Mouse (Mus musculus): Measurements from ENCODE around the gene Aif1. TPM values are rescaled to one million over a fixed set of nuclear protein-coding genes. Genes with fewer than 3 reads are reported as not detected.
"Not testable (repeated sequence)": the region's sequence is repeated elsewhere in the genome, so short reads cannot be mapped to it uniquely, and the experiment has no call there.

Aif1 gene
- polyA plus RNA-seq, 1 experiment from 2014 or later = 7.7 TPM

GRCm38 (mm10) chr17:35132174-35132560, 43.7 kb downstream of the Aif1 start:
- no peaks in the 10 kb centered on the region for H3K27me3 ChIP-seq
- no peak overlapping the region for H3K4me2 ChIP-seq (replicated peaks)
- 78% methylated on average over 3 of the region's 3 CpGs for WGBS
- ATAC-seq (ENCODE audit: low FRiP score, low read depth) = no peak
- H3K4me1 ChIP-seq = peaks cover 17% of the 10 kb centered on the region
- H3K36me3 ChIP-seq = 0 out of 2 replicates have a peak, but pooled peaks cover 7% of the 10 kb centered on the region
- H3K27ac ChIP-seq (replicated peaks) = no peak overlapping the region
- no peak overlapping the region for H3K9ac ChIP-seq (replicated peaks)
- no peak overlapping the region for H3K4me3 ChIP-seq
- H3K9me3 ChIP-seq = no peaks in the 10 kb centered on the region

GRCm38 (mm10) chr17:35131500-35132173, 44.2 kb downstream of the Aif1 start, which contains the start of gene Apom:
Gene Apom, minus strand, starts transcription at chr17:35132050.
- Histone ChIP-seq H3K9ac (replicated peaks) (no peak within 1 kb of the TSS), H3K27me3 (no peaks in the 10 kb centered on the region), H3K4me3 (no peak within 1 kb of the TSS), H3K4me1 (peaks cover 17% of the 10 kb centered on the region), H3K27ac (replicated peaks) (no peak within 1 kb of the TSS), H3K36me3 (0 out of 2 replicates have a peak, but pooled peaks cover 7% of the 10 kb centered on the region), H3K4me2 (replicated peaks) (no peak within 1 kb of the TSS), H3K9me3 (no peaks in the 10 kb centered on the region)
- no peak for ATAC-seq (ENCODE audit: low FRiP score, low read depth)
- WGBS = 80% methylated on average over 15 of the region's 15 CpGs

- no peak for ATAC-seq (ENCODE audit: low FRiP score, low read depth)
- Histone ChIP-seq H3K27ac (replicated peaks) (no peak overlapping the region), H3K9me3 (no peaks in the 10 kb centered on the region), H3K27me3 (no peaks in the 10 kb centered on the region), H3K4me3 (no peak overlapping the region), H3K4me1 (peaks cover 18% of the 10 kb centered on the region), H3K36me3 (0 out of 2 replicates have a peak, but pooled peaks cover 7% of the 10 kb centered on the region), H3K9ac (replicated peaks) (no peak overlapping the region), H3K4me2 (replicated peaks) (no peak overlapping the region)
- WGBS = 89% methylated on average over 8 of the region's 8 CpGs
These were observed 44.8 kb downstream of the Aif1 start for GRCm38 (mm10) chr17:35131038-35131437.

GRCm38 (mm10) chr17:35128996-35129395, 46.9 kb downstream of the Aif1 start:
- Histone ChIP-seq H3K4me1 (peaks cover 27% of the 10 kb centered on the region), H3K4me2 (replicated peaks) (no peak overlapping the region), H3K27me3 (no peaks in the 10 kb centered on the region), H3K27ac (replicated peaks) (no peak overlapping the region), H3K36me3 (peaks cover 18% of the 10 kb centered on the region), H3K9ac (replicated peaks) (no peak overlapping the region), H3K9me3 (no peaks in the 10 kb centered on the region), H3K4me3 (no peak overlapping the region)
- WGBS = 77% methylated on average over 11 of the region's 11 CpGs
- ATAC-seq (ENCODE audit: low FRiP score, low read depth) = no peak

GRCm38 (mm10) chr17:35127017-35127416, 48.9 kb downstream of the Aif1 start:
- Histone ChIP-seq H3K9me3 (no peaks in the 10 kb centered on the region), H3K36me3 (peaks cover 27% of the 10 kb centered on the region), H3K4me1 (peaks cover 36% of the 10 kb centered on the region), H3K27me3 (no peaks in the 10 kb centered on the region), H3K9ac (replicated peaks) (peak overlapping the region; percentile 86), H3K4me3 (peak overlapping the region; percentile 63), H3K27ac (replicated peaks) (0 out of 2 replicates have a peak overlapping the region, but pooled peaks have one; percentile 7), H3K4me2 (replicated peaks) (peak overlapping the region; percentile 74)
- WGBS = 71% methylated on average over 13 of the region's 13 CpGs
- no peak for ATAC-seq (ENCODE audit: low FRiP score, low read depth)

GRCm38 (mm10) chr17:35126206-35126611, 49.7 kb downstream of the Aif1 start, which contains the start of gene D17H6S53E:
Gene D17H6S53E, plus strand, starts transcription at chr17:35126373.
- peaks cover 27% of the 10 kb centered on the region for H3K36me3 ChIP-seq
- peak within 1 kb of the TSS; percentile 86 for H3K9ac ChIP-seq (replicated peaks)
- H3K4me1 ChIP-seq = peaks cover 37% of the 10 kb centered on the region
- H3K9me3 ChIP-seq = no peaks in the 10 kb centered on the region
- peak within 1 kb of the TSS; percentile 74 for H3K4me2 ChIP-seq (replicated peaks)
- 0 out of 2 replicates have a peak, but pooled peaks have one; percentile 20 for ATAC-seq (ENCODE audit: low FRiP score, low read depth)
- H3K4me3 ChIP-seq = peak within 1 kb of the TSS; percentile 63
- H3K27me3 ChIP-seq = no peaks in the 10 kb centered on the region
- H3K27ac ChIP-seq (replicated peaks) = peak within 1 kb of the TSS; percentile 64
- WGBS = under 1% methylated on average over 36 of the region's 36 CpGs

- peak overlapping the region; percentile 63 for H3K4me3 ChIP-seq
- no peaks in the 10 kb centered on the region for H3K27me3 ChIP-seq
- H3K4me2 ChIP-seq (replicated peaks) = peak overlapping the region; percentile 74
- peaks cover 37% of the 10 kb centered on the region for H3K4me1 ChIP-seq
- no peak for ATAC-seq (ENCODE audit: low FRiP score, low read depth)
- H3K9me3 ChIP-seq = no peaks in the 10 kb centered on the region
- no peak overlapping the region for H3K9ac ChIP-seq (replicated peaks)
- no peak overlapping the region for H3K27ac ChIP-seq (replicated peaks)
- peaks cover 27% of the 10 kb centered on the region for H3K36me3 ChIP-seq
- 41% methylated on average over 6 of the region's 6 CpGs for WGBS
These were observed 50.3 kb downstream of the Aif1 start for GRCm38 (mm10) chr17:35125578-35125977.

GRCm38 (mm10) chr17:35125081-35125480, 50.8 kb downstream of the Aif1 start:
- ATAC-seq (ENCODE audit: low FRiP score, low read depth) = no peak
- Histone ChIP-seq H3K27me3 (no peaks in the 10 kb centered on the region), H3K27ac (replicated peaks) (no peak overlapping the region), H3K9me3 (no peaks in the 10 kb centered on the region), H3K9ac (replicated peaks) (no peak overlapping the region), H3K4me2 (replicated peaks) (no peak overlapping the region), H3K36me3 (peaks cover 24% of the 10 kb centered on the region), H3K4me1 (peaks cover 42% of the 10 kb centered on the region), H3K4me3 (0 out of 2 replicates have a peak overlapping the region, but pooled peaks have one; percentile 63)
- 100% methylated on average over 1 of the region's 1 CpGs for WGBS

GRCm38 (mm10) chr17:35124261-35124896, 51.5 kb downstream of the Aif1 start:
- not testable (repeated sequence) for H3K4me2 ChIP-seq (replicated peaks); H3K4me3 ChIP-seq; H3K27ac ChIP-seq (replicated peaks); H3K9ac ChIP-seq (replicated peaks); H3K27me3 ChIP-seq; ATAC-seq (ENCODE audit: low FRiP score, low read depth); H3K9me3 ChIP-seq
- Histone ChIP-seq H3K36me3 (peaks cover 24% of the 10 kb centered on the region), H3K4me1 (peaks cover 46% of the 10 kb centered on the region)
- WGBS = 94% methylated on average over 12 of the region's 12 CpGs

- WGBS = 90% methylated on average over 9 of the region's 9 CpGs
- H3K4me2 ChIP-seq (replicated peaks); H3K4me3 ChIP-seq; ATAC-seq (ENCODE audit: low FRiP score, low read depth); H3K9ac ChIP-seq (replicated peaks); H3K9me3 ChIP-seq; H3K27ac ChIP-seq (replicated peaks); H3K27me3 ChIP-seq: not testable (repeated sequence)
- H3K4me1 ChIP-seq = peaks cover 46% of the 10 kb centered on the region
- peaks cover 32% of the 10 kb centered on the region for H3K36me3 ChIP-seq
These were observed 52.6 kb downstream of the Aif1 start for GRCm38 (mm10) chr17:35123287-35123686.

GRCm38 (mm10) chr17:35121871-35122303, 54.0 kb downstream of the Aif1 start, which contains the start of gene Csnk2b:
Gene Csnk2b, minus strand, starts transcription at chr17:35122053.
- H3K9ac ChIP-seq (replicated peaks) = peak within 1 kb of the TSS; percentile 96
- peak within 1 kb of the TSS; percentile 99 for H3K4me2 ChIP-seq (replicated peaks)
- peaks cover 44% of the 10 kb centered on the region for H3K36me3 ChIP-seq
- peak within 1 kb of the TSS; percentile 96 for H3K4me3 ChIP-seq
- ATAC-seq (ENCODE audit: low FRiP score, low read depth) = no peak; the same call in 1 of the 2 replicates
- H3K4me1 ChIP-seq = peaks cover 37% of the 10 kb centered on the region
- peak within 1 kb of the TSS; percentile 93 for H3K27ac ChIP-seq (replicated peaks)
- no peaks in the 10 kb centered on the region for H3K27me3 ChIP-seq
- H3K9me3 ChIP-seq = no peaks in the 10 kb centered on the region
- under 1% methylated on average over 19 of the region's 19 CpGs for WGBS
